Mouse (Mus musculus): ENCODE measurements around the gene 1700021F07Rik.

DNA sequence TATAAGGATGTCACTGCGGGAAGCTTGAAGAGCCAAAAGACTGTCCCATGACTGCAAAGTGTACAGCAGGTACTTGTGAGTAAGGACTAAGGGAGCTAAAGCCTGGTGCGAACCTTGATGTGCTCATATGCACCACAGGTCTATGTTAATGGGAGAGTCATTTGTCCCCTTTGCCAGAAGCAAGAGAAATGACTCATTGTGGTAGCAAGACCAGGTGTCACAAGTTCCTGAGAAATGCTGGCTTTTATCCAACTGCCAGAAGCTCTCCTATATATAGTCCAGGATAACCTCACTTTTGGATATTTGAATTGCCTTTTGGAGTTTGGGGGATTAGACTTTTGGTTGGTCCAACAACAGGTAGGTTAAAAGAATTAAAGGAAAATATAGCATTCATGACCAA, 22.8 kb upstream of the 1700021F07Rik start:
- TF ChIP-seq ZC3H11A (IDR thresholded peaks at IDR 0.05; ENCODE audit: borderline replicate concordance, low read depth, low read length) (no peak), HCFC1 (IDR thresholded peaks at IDR 0.05; ENCODE audit: borderline replicate concordance, insufficient read depth, low read length) (no peak), MAFK (IDR thresholded peaks at IDR 0.05; ENCODE audit: insufficient read depth, low read depth, low read length) (no peak), CHD2 (IDR thresholded peaks at IDR 0.05; ENCODE audit: low read depth, low read length) (no peak)
